Mouse (Mus musculus): ENCODE measurements around the gene Luc7l2. TPM values are rescaled to one million over a fixed set of nuclear protein-coding genes. Genes with fewer than 3 reads are reported as not detected.
"Not testable (repeated sequence)": the region's sequence is repeated elsewhere in the genome, so short reads cannot be mapped to it uniquely, and the experiment has no call there.

Gene Luc7l2
- polyA plus RNA-seq, 1 experiment from 2014 or later: 17.8 TPM

GRCm38 (mm10) chr6:38535366-38535690 is 15.8 kb upstream of the Luc7l2 start:
- peak overlapping the region; percentile 76 for H3K4me2 ChIP-seq
- H3K4me1 ChIP-seq (replicated peaks): peaks cover 25% of the 10 kb centered on the region
- peak overlapping the region; percentile 88 for H3K9ac ChIP-seq
- no peaks in the 10 kb centered on the region for H3K36me3 ChIP-seq
- peak overlapping the region; percentile 92; the same call in 1 of the 2 replicates for H3K27ac ChIP-seq
- ATAC-seq (ENCODE audit: low read depth) (no peak), DNase-seq (no peak)
- under 1% methylated on average over 9 of the region's 9 CpGs for WGBS (ENCODE audit: insufficient replicate concordance)
- no peaks in the 10 kb centered on the region for H3K27me3 ChIP-seq
- no peaks in the 10 kb centered on the region for H3K9me3 ChIP-seq (replicated peaks)
- H3K4me3 ChIP-seq (replicated peaks): peak overlapping the region; percentile 78

DNA sequence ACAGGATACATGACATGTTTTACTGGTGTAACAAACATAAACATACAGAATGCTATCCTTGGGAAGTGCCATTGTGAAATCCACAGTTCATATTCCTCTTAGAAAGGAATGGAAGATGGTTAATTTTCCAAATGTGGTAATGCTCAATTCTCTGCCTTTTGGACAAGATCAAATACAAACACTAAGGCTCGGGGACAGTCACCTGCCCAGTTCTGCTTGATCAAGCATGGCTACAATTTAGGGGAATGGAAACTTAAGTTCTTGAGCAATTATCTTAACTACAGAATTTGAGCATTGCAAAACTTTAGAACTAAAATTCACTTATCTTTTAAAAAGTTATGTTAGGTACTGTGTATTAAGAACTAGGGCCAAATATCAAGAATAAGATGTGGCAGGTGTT is 15.3 kb upstream of the Luc7l2 start:
- ATAC-seq (ENCODE audit: low read depth) (no peak), DNase-seq (no peak)
- Histone ChIP-seq H3K9me3 (replicated peaks) (no peaks in the 10 kb centered on the region), H3K4me3 (replicated peaks) (peak overlapping the region; percentile 78), H3K27ac (no peak overlapping the region), H3K4me1 (replicated peaks) (peaks cover 25% of the 10 kb centered on the region), H3K36me3 (no peaks in the 10 kb centered on the region), H3K27me3 (no peaks in the 10 kb centered on the region), H3K4me2 (peak overlapping the region; percentile 76), H3K9ac (peak overlapping the region; percentile 88)
- WGBS (ENCODE audit: insufficient replicate concordance): 73% methylated on average over 1 of the region's 1 CpGs

DNA sequence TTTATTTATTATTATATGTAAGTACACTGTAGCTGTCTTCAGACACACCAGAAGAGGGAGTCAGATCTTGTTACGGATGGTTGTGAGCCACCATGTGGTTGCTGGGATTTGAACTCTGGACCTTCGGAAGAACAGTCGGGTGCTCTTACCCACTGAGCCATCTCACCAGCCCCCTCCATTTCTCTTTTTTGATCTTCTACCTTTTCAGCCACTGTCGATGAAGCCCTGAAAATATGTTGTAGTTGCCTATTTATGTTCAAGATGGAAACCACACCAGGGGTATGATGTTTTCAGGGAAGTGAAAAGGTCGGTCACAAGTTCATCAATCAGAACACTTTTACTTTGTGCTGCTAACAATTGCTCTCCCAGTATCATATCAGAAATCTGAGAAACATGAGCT is 7.0 kb upstream of the Luc7l2 start:
- not testable (repeated sequence) for H3K4me2 ChIP-seq; DNase-seq; H3K36me3 ChIP-seq; H3K27ac ChIP-seq; H3K27me3 ChIP-seq; H3K9me3 ChIP-seq (replicated peaks); H3K4me1 ChIP-seq (replicated peaks); H3K9ac ChIP-seq; H3K4me3 ChIP-seq (replicated peaks); ATAC-seq (ENCODE audit: low read depth)
- 75% methylated on average over 4 of the region's 5 CpGs for WGBS (ENCODE audit: insufficient replicate concordance)

DNA sequence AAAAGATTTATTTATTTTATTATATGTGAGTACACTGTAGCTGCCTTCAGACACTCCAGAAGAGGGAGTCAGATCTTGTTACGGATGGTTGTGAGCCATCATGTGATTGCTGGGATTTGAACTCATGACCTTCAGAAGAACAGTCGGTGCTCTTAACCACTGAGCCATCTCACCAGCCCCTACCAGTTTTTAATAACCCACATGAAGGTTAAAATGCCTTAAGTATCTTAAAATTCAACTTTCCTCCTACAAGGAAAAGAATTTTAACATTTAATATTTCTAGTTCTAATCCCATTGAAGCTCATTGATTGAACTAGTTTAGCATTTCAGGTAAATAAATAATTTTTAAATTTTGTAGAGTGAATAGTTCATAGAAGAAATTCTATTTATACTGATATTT is 4.1 kb upstream of the Luc7l2 start:
- not testable (repeated sequence) for ATAC-seq (ENCODE audit: low read depth); DNase-seq; H3K27me3 ChIP-seq; H3K9me3 ChIP-seq (replicated peaks); H3K9ac ChIP-seq; H3K36me3 ChIP-seq; H3K4me3 ChIP-seq (replicated peaks); H3K27ac ChIP-seq; H3K4me2 ChIP-seq
- WGBS (ENCODE audit: insufficient replicate concordance): 69% methylated on average over 2 of the region's 2 CpGs
- peaks cover 17% of the 10 kb centered on the region for H3K4me1 ChIP-seq (replicated peaks)

- ATAC-seq (ENCODE audit: low read depth) (no peak), DNase-seq (no peak)
- Histone ChIP-seq H3K4me3 (replicated peaks) (no peak overlapping the region), H3K9ac (no peak overlapping the region), H3K27ac (no peak overlapping the region), H3K4me2 (no peak overlapping the region), H3K9me3 (replicated peaks) (no peaks in the 10 kb centered on the region), H3K36me3 (no peaks in the 10 kb centered on the region), H3K4me1 (replicated peaks) (peaks cover 17% of the 10 kb centered on the region), H3K27me3 (no peaks in the 10 kb centered on the region)
- 72% methylated on average over 1 of the region's 1 CpGs for WGBS (ENCODE audit: insufficient replicate concordance)
Observed at GRCm38 (mm10) chr6:38547707-38548106, 3.4 kb upstream of the Luc7l2 start.

DNA sequence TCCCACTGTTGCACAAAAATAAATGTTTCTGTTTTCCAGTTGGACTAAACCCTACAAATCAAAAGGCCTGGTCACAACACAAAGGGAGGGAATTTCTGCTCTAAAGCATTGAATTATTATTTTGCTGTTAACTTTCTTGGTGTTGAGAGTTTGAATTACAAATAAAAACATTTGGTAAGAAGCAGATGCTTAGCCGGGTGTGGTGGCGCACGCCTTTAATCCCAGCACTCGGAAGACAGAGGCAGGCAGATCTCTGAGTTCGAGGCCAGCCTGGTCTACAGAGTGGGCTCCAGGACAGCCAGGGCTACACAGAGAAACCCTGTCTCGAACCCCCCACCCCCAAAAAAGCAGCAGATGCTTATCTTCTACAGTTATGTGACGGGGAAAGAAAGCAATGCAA is 2.5 kb upstream of the Luc7l2 start:
- WGBS (ENCODE audit: insufficient replicate concordance): 81% methylated on average over 7 of the region's 7 CpGs
- not testable (repeated sequence) for H3K4me2 ChIP-seq; H3K4me3 ChIP-seq (replicated peaks); H3K9ac ChIP-seq; H3K27me3 ChIP-seq; ATAC-seq (ENCODE audit: low read depth); H3K36me3 ChIP-seq; DNase-seq; H3K9me3 ChIP-seq (replicated peaks)
- 0 out of 2 replicates have a peak overlapping the region, but pooled peaks have one; percentile 8 for H3K27ac ChIP-seq
- peaks cover 19% of the 10 kb centered on the region for H3K4me1 ChIP-seq (replicated peaks)

- Histone ChIP-seq H3K9ac (peak overlapping the region; percentile 96), H3K4me2 (peak overlapping the region; percentile 74), H3K4me3 (replicated peaks) (peak overlapping the region; percentile 83), H3K27ac (peak overlapping the region; percentile 100), H3K4me1 (replicated peaks) (peaks cover 31% of the 10 kb centered on the region)
- DNase-seq; H3K36me3 ChIP-seq; H3K9me3 ChIP-seq (replicated peaks); H3K27me3 ChIP-seq; ATAC-seq (ENCODE audit: low read depth): not testable (repeated sequence)
- WGBS (ENCODE audit: insufficient replicate concordance): 72% methylated on average over 6 of the region's 6 CpGs
Observed at GRCm38 (mm10) chr6:38549840-38550239, 1.3 kb upstream of the Luc7l2 start.

- Histone ChIP-seq H3K4me2 (peak overlapping the region; percentile 74), H3K4me1 (replicated peaks) (peaks cover 34% of the 10 kb centered on the region), H3K27me3 (no peaks in the 10 kb centered on the region), H3K9ac (peak overlapping the region; percentile 96), H3K36me3 (peaks cover 11% of the 10 kb centered on the region), H3K27ac (peak overlapping the region; percentile 100), H3K9me3 (replicated peaks) (no peaks in the 10 kb centered on the region), H3K4me3 (replicated peaks) (peak overlapping the region; percentile 83)
- 4% methylated on average over 28 of the region's 28 CpGs for WGBS (ENCODE audit: insufficient replicate concordance)
- peak; percentile 65 for ATAC-seq (ENCODE audit: low read depth)
- peak; percentile 76 for DNase-seq
Observed at GRCm38 (mm10) chr6:38550250-38551061, 678 bp upstream of the Luc7l2 start.

DNA sequence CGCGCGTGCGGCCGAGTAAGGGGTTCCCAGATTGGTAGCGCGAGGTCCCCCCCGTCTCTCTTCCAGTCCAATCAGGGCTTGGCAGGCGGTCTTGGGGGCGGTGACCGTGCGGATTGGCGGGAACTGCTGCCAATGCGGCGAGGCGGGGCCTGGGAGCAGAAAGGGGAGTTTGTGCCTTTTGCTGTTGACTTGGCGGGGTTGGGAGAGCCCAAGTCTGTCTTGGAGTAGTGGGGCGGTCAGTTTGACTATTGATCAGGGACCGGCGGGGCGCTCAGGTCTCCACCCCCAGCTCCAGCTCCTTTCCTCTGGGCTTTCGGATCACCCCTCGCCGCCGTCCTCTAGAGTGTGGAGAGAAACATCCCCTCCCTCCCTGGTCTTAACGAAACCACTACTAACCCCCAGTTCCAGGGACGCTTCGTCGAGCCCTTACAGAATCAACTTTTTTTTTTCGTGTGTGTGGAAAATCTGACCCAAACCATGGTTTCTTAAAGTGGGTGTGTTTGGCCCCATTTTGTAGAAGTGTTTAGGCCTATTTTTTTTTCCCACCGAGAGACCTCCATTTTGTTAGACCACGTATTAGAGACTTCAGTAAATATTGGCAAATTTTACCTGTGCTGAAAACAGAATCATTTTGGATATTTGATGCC is 978 bp downstream of the Luc7l2 start:
- H3K9me3 ChIP-seq (replicated peaks): no peaks in the 10 kb centered on the region
- peak; percentile 98 for DNase-seq
- peak; percentile 90 for ATAC-seq (ENCODE audit: low read depth)
- H3K36me3 ChIP-seq: peaks cover 20% of the 10 kb centered on the region
- peak overlapping the region; percentile 100 for H3K27ac ChIP-seq
- under 1% methylated on average over 32 of the region's 32 CpGs for WGBS (ENCODE audit: insufficient replicate concordance)
- peak overlapping the region; percentile 89 for H3K9ac ChIP-seq
- no peaks in the 10 kb centered on the region for H3K27me3 ChIP-seq
- peak overlapping the region; percentile 83 for H3K4me3 ChIP-seq (replicated peaks)
- H3K4me1 ChIP-seq (replicated peaks): peaks cover 43% of the 10 kb centered on the region
- H3K4me2 ChIP-seq: peak overlapping the region; percentile 58

- Histone ChIP-seq H3K4me1 (replicated peaks) (peaks cover 46% of the 10 kb centered on the region), H3K27ac (peak overlapping the region; percentile 100), H3K9ac (peak overlapping the region; percentile 89), H3K36me3 (peaks cover 23% of the 10 kb centered on the region), H3K4me2 (peak overlapping the region; percentile 58), H3K9me3 (replicated peaks) (no peaks in the 10 kb centered on the region), H3K27me3 (no peaks in the 10 kb centered on the region), H3K4me3 (replicated peaks) (peak overlapping the region; percentile 83)
- 12% methylated on average over 5 of the region's 5 CpGs for WGBS (ENCODE audit: insufficient replicate concordance)
- ATAC-seq (ENCODE audit: low read depth) (no peak), DNase-seq (no peak)
Observed at GRCm38 (mm10) chr6:38552636-38553000, 1.5 kb downstream of the Luc7l2 start.

- Histone ChIP-seq H3K36me3 (peaks cover 72% of the 10 kb centered on the region), H3K27ac (no peak overlapping the region), H3K4me1 (replicated peaks) (peaks cover 11% of the 10 kb centered on the region), H3K4me2 (no peak overlapping the region), H3K4me3 (replicated peaks) (no peak overlapping the region), H3K9me3 (replicated peaks) (no peaks in the 10 kb centered on the region), H3K27me3 (no peaks in the 10 kb centered on the region), H3K9ac (no peak overlapping the region)
- WGBS (ENCODE audit: insufficient replicate concordance): 61% methylated on average over 2 of the region's 2 CpGs
- ATAC-seq (ENCODE audit: low read depth): no peak
- no peak for DNase-seq
Observed at GRCm38 (mm10) chr6:38576096-38576495, 25.0 kb downstream of the Luc7l2 start.

Measured in liver, embryonic 13.5 days (tissue).